Comparison of ENCODE assay signal across 8 mouse cellular contexts in the genomic region with DNA sequence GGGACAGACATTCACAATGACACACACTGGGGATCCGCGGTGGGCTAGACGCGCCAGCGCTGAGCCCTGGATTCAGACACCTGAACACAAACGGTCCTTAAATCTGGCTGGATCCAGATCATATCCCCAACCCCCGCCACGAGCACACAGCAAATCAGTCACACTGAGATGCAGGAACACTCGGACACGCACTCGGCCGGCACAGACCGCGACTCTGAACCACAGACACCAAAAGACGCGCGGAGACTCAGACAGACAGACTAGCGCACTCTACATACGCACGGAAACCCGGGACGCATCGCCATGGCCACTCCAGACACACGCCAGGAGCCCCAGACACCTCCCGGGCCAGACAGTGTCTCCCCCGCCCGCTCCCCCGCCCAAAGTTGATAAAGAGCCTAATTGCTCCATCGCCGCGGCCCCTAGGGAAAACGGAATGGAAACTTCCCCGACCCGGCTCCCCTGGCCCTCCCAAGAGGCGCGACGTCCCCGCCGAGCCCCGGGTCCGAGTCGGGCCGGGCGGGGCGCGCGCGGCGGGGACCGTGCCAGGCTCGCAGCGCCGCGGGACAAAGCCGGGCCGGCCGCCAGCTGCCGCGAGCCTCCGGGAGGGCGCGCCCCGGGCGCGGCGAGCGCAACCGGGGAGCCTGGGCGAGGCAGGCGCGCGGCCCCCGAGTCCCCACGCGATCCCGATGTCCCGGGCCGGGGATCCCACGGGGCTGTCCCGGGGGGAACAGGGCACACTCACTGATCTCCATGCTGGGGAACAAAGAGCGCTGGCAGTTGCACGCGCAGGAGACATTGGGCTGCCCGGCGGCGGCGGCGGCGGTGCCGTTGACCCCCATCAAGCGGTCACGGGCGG. TPM values are rescaled to one million over a fixed set of nuclear protein-coding genes. Genes with fewer than 3 reads are reported as not detected.
A peak's percentile ranks its signal among the peaks of the same experiment; 100 is the strongest.
DNase-seq lines count a peak whose midpoint lies in the region; ATAC-seq and TF ChIP-seq lines count a peak whose summit lies in the region.

No protein-coding gene starts in this region.

- peak overlapping the region; percentile 99 for H3K27ac ChIP-seq in brown adipose tissue, adult 24 weeks (replicated peaks; ENCODE audit: low read depth, low read length)
- peak overlapping the region; percentile 89 for H3K27ac ChIP-seq in forebrain, postnatal 0 days (ENCODE audit: low read depth, low read length)
- H3K27ac ChIP-seq in hindbrain, embryonic 15.5 days (replicated peaks), result peak overlapping the region; percentile 83
- H3K27ac ChIP-seq in liver, embryonic 11.5 days (ENCODE audit: low read depth, low read length), result peak overlapping the region; percentile 34; the same call in 1 of the 2 replicates
- peak overlapping the region; percentile 90 for H3K27ac ChIP-seq in neural tube, embryonic 11.5 days (ENCODE audit: low read depth, low read length)

- peak overlapping the region; percentile 76 for H3K4me2 ChIP-seq in forebrain, postnatal 0 days (ENCODE audit: low read depth)
- H3K4me2 ChIP-seq in hindbrain, embryonic 15.5 days, result peak overlapping the region; percentile 77
- peak overlapping the region; percentile 74 for H3K4me2 ChIP-seq in liver, embryonic 11.5 days
- H3K4me2 ChIP-seq in neural tube, embryonic 11.5 days (ENCODE audit: low read depth), result peak overlapping the region; percentile 88

- H3K36me3 ChIP-seq in forebrain, postnatal 0 days (ENCODE audit: insufficient read depth), result no peaks in the 10 kb centered on the region
- H3K36me3 ChIP-seq in hindbrain, embryonic 15.5 days, result no peaks in the 10 kb centered on the region
- no peaks in the 10 kb centered on the region for H3K36me3 ChIP-seq in liver, embryonic 11.5 days (ENCODE audit: control insufficient read depth, insufficient read depth, low read length)
- H3K36me3 ChIP-seq in neural tube, embryonic 11.5 days (ENCODE audit: control insufficient read depth, insufficient read depth, low read length), result no peaks in the 10 kb centered on the region

- peak overlapping the region; percentile 92 for H3K4me3 ChIP-seq in brown adipose tissue, adult 24 weeks (ENCODE audit: insufficient read depth, low read depth, low read length)
- H3K4me3 ChIP-seq in forebrain, postnatal 0 days (ENCODE audit: low read depth, low read length), result peak overlapping the region; percentile 96
- H3K4me3 ChIP-seq in hindbrain, embryonic 15.5 days, result peak overlapping the region; percentile 94
- peak overlapping the region; percentile 64 for H3K4me3 ChIP-seq in liver, embryonic 11.5 days (ENCODE audit: low read depth, low read length)
- peak overlapping the region; percentile 99 for H3K4me3 ChIP-seq in neural tube, embryonic 11.5 days (ENCODE audit: low read depth, low read length)

- H3K9ac ChIP-seq in forebrain, postnatal 0 days, result peak overlapping the region; percentile 99
- peak overlapping the region; percentile 95 for H3K9ac ChIP-seq in hindbrain, embryonic 15.5 days
- H3K9ac ChIP-seq in liver, embryonic 11.5 days (ENCODE audit: low read depth, low read length), result peak overlapping the region; percentile 72
- H3K9ac ChIP-seq in neural tube, embryonic 11.5 days (ENCODE audit: low read length), result peak overlapping the region; percentile 100

- TF ChIP-seq CTCF in forebrain, postnatal 0 days (IDR thresholded peaks at IDR 0.05; ENCODE audit: low read depth), result no peak

- no peaks in the 10 kb centered on the region for H3K27me3 ChIP-seq in forebrain, postnatal 0 days (ENCODE audit: insufficient read depth, low read length)
- no peaks in the 10 kb centered on the region for H3K27me3 ChIP-seq in hindbrain, embryonic 15.5 days
- H3K27me3 ChIP-seq in liver, embryonic 11.5 days (replicated peaks; ENCODE audit: control insufficient read depth, insufficient read depth, low read length), result peaks cover 72% of the 10 kb centered on the region
- no peaks in the 10 kb centered on the region for H3K27me3 ChIP-seq in neural tube, embryonic 11.5 days (ENCODE audit: control insufficient read depth, insufficient read depth, low read length)

- ATAC-seq in forebrain, postnatal 0 days, result peak; percentile 8
- peak; percentile 28 for ATAC-seq in hindbrain, embryonic 15.5 days (ENCODE audit: low FRiP score, low read depth)
- ATAC-seq in liver, embryonic 11.5 days (replicated peaks; ENCODE audit: low FRiP score), result no peak
- ATAC-seq in neural tube, embryonic 11.5 days (ENCODE audit: insufficient read depth, low FRiP score, low TSS enrichment), result peak; percentile 12
- ATAC-seq in erythroblast, adult 5-6 weeks (replicated peaks; ENCODE audit: low FRiP score, poor library complexity, severe bottlenecking), result no peak

- peak; percentile 41 to 42 for DNase-seq in left cerebral cortex, adult 18-20 months (ENCODE audit: low spot score in 2 of 2)
- no peak for DNase-seq in left cerebral cortex, adult 11 months (ENCODE audit: low spot score)
- DNase-seq in forebrain, postnatal 0 days, result peak; percentile 62
- DNase-seq in liver, embryonic 11.5 days (ENCODE audit: low spot score), result peak; percentile 52
- DNase-seq in neural tube, embryonic 11.5 days (ENCODE audit: low spot score), result peak; percentile 68

- peaks cover 5% of the 10 kb centered on the region for H3K4me1 ChIP-seq in brown adipose tissue, adult 24 weeks (ENCODE audit: control insufficient read depth, insufficient read depth, insufficient read length, low read length)
- H3K4me1 ChIP-seq in forebrain, postnatal 0 days (ENCODE audit: insufficient read depth), result peaks cover 15% of the 10 kb centered on the region; the same call in 1 of the 2 replicates
- peaks cover 55% of the 10 kb centered on the region for H3K4me1 ChIP-seq in hindbrain, embryonic 15.5 days (replicated peaks)
- H3K4me1 ChIP-seq in liver, embryonic 11.5 days (replicated peaks; ENCODE audit: control insufficient read depth, insufficient read depth, low read length), result no peaks in the 10 kb centered on the region
- H3K4me1 ChIP-seq in neural tube, embryonic 11.5 days (ENCODE audit: control insufficient read depth, insufficient read depth, low read length), result peaks cover 37% of the 10 kb centered on the region

- H3K9me3 ChIP-seq in forebrain, postnatal 0 days (ENCODE audit: low read length), result no peaks in the 10 kb centered on the region
- no peaks in the 10 kb centered on the region for H3K9me3 ChIP-seq in hindbrain, embryonic 15.5 days
- H3K9me3 ChIP-seq in liver, embryonic 11.5 days (ENCODE audit: control insufficient read depth, low read length), result no peaks in the 10 kb centered on the region
- H3K9me3 ChIP-seq in neural tube, embryonic 11.5 days (ENCODE audit: control insufficient read depth, low read length), result no peaks in the 10 kb centered on the region

- under 1% methylated on average over 86 of the region's 93 CpGs for WGBS in forebrain, postnatal 0 days
- under 1% methylated on average over 71 of the region's 93 CpGs for WGBS in hindbrain, embryonic 15.5 days
- under 1% methylated on average over 77 of the region's 93 CpGs for WGBS in liver, embryonic 11.5 days
- under 1% methylated on average over 69 of the region's 93 CpGs for WGBS in neural tube, embryonic 11.5 days

RNA-seq across cellular contexts. Expression of a gene that starts 0.8 kb away (rescaled TPM):
- 10 to 100 TPM; 45.8 to 49.9 TPM for total RNA-seq in left cerebral cortex, adult 18-20 months (2021)
- 108 and 141 TPM in 2 replicates for polyA plus RNA-seq in brown adipose tissue, adult 24 weeks (2012; ENCODE audit: insufficient read depth, insufficient read length, missing spikeins)
- 6.9 and 8.5 TPM in 2 replicates for total RNA-seq in forebrain, postnatal 0 days (2014; rRNA removed)
- polyA plus RNA-seq in forebrain, postnatal 0 days (2015; fragmentation: Nextera tagmentation; extraction: Ambion mirVana), result 2.5 and 3.1 TPM in 2 replicates
- 4.4 and 5.0 TPM in 2 replicates for polyA plus RNA-seq in hindbrain, embryonic 15.5 days (2015; fragmentation: Nextera tagmentation; extraction: Ambion mirVana)
- 0.95 and 1.2 TPM in 2 replicates for polyA plus RNA-seq in liver, embryonic 11.5 days (2014; fragmentation: Nextera tagmentation; extraction: Ambion mirVana)
- 5.3 and 5.9 TPM in 2 replicates for polyA plus RNA-seq in neural tube, embryonic 11.5 days (2014; fragmentation: Nextera tagmentation; extraction: Ambion mirVana)
- 0.96 TPM in 1 of 2 replicates, not detected in the other for total RNA-seq in erythroblast, adult 5-6 weeks (2015; ENCODE audit: low replicate concordance)
- not detected in 2 replicates for total RNA-seq in erythroblast, adult 5-6 weeks (2017; ENCODE audit: low replicate concordance)

RNA-seq across cellular contexts. Expression of a gene that starts 56.8 kb away (rescaled TPM):
- not detected for total RNA-seq in left cerebral cortex, adult 18-20 months (2021)
- 1.6 TPM in 1 of 2 replicates, not detected in the other for polyA plus RNA-seq in brown adipose tissue, adult 24 weeks (2012; ENCODE audit: insufficient read depth, insufficient read length, missing spikeins)
- total RNA-seq in forebrain, postnatal 0 days (2014; rRNA removed), result 0.52 TPM in 1 of 2 replicates, not detected in the other
- 0.44 and 0.45 TPM in 2 replicates for polyA plus RNA-seq in forebrain, postnatal 0 days (2015; fragmentation: Nextera tagmentation; extraction: Ambion mirVana)
- polyA plus RNA-seq in hindbrain, embryonic 15.5 days (2015; fragmentation: Nextera tagmentation; extraction: Ambion mirVana), result 0.25 and 1.6 TPM in 2 replicates
- polyA plus RNA-seq in liver, embryonic 11.5 days (2014; fragmentation: Nextera tagmentation; extraction: Ambion mirVana), result not detected in 2 replicates
- polyA plus RNA-seq in neural tube, embryonic 11.5 days (2014; fragmentation: Nextera tagmentation; extraction: Ambion mirVana), result not detected in 2 replicates
- 4.4 and 11.1 TPM in 2 replicates for total RNA-seq in erythroblast, adult 5-6 weeks (2015; ENCODE audit: low replicate concordance)
- total RNA-seq in erythroblast, adult 5-6 weeks (2017; ENCODE audit: low replicate concordance), result 3.0 and 6.4 TPM in 2 replicates

Comparison
In these comparisons a context has a peak if more than half of its experiments do, and no peak if none do; other contexts are left out.
1. H3K27ac ChIP-seq: peak in every context shown above with its lines; median percentile 99 in brown adipose tissue, adult 24 weeks; 90 in neural tube, embryonic 11.5 days; 89 in forebrain, postnatal 0 days; 83 in hindbrain, embryonic 15.5 days; 34 in liver, embryonic 11.5 days.
2. ATAC-seq: peak in forebrain, postnatal 0 days (single experiment), hindbrain, embryonic 15.5 days (single experiment) and neural tube, embryonic 11.5 days (single experiment); none in liver, embryonic 11.5 days (single experiment) and erythroblast, adult 5-6 weeks (single experiment).
3. RNA of a gene that starts 0.8 kb away (polyA plus RNA-seq): 108 to 141 TPM in brown adipose tissue, adult 24 weeks; 5.3 to 5.9 TPM in neural tube, embryonic 11.5 days, 4.4 to 5.0 TPM in hindbrain, embryonic 15.5 days, 2.5 to 3.1 TPM in forebrain, postnatal 0 days and 0.95 to 1.2 TPM in liver, embryonic 11.5 days; every median in the first group is over 10 times any median in the second.
4. Peak in every context shown above with its lines, with median percentiles within 50 percentile points of each other: H3K4me3 ChIP-seq, H3K4me2 ChIP-seq and H3K9ac ChIP-seq.